Mouse (Mus musculus) gastrocnemius, postnatal 4 days (tissue): ENCODE data around the gene Prdm4. TPM values are rescaled to one million over a fixed set of nuclear protein-coding genes. Genes with fewer than 3 reads are reported as not detected.

Source experiments
- DNase-seq, 2 experiments: peaks; one replicate each; pipeline ENCODE4 v3.0.0; 2021 to 2022; ENCODE audit warnings: low spot score in 2 of 2, mixed read lengths in 2 of 2
- long read RNA-seq, 2 experiments: library from polyadenylated mRNA; stranded (forward); transcript quantifications; one replicate each; pipeline ENCODE4 v2.0.0; 2021
- total RNA-seq, 2 experiments: library from RNA; stranded (reverse); gene quantifications; 2 replicates each; pipeline ENCODE4 v1.2.3; 2021

Prdm4 gene
- total RNA-seq, result 10 to 100 TPM; 17.0 to 19.9 TPM
- long read RNA-seq, experiment 1, transcript Prdm4-201 (12 exons, 3,877 nt), result major isoform, 10 of 29 reads
- long read RNA-seq, experiment 1, transcript Prdm4-207 (12 exons, 3,962 nt), result minor isoform, 5 of 29 reads
- long read RNA-seq, experiment 1, partial matches to known transcripts, result 3 of 29 reads
- long read RNA-seq, experiment 1, other reads (novel, unspliced or antisense), result 11 of 29 reads
- long read RNA-seq, experiment 2, transcript Prdm4-201 (12 exons, 3,877 nt), result major isoform, 11 of 32 reads
- long read RNA-seq, experiment 2, partial matches to known transcripts, result 6 of 32 reads
- long read RNA-seq, experiment 2, other reads (novel, unspliced or antisense), result 13 of 32 reads

GRCm38 (mm10) chr10:85916498-85917309 lies at the start of gene Prdm4:
TSS of gene Prdm4 (minus strand) at chr10:85917142.
- DNase-seq, result peak; percentile 86 to 96

GRCm38 (mm10) chr10:85966476-85966875 lies 49.5 kb upstream of the Prdm4 start:
- no peak for DNase-seq

GRCm38 (mm10) chr10:85964316-85964715 lies 47.4 kb upstream of the Prdm4 start:
- no peak for DNase-seq

GRCm38 (mm10) chr10:85962897-85963296 lies 46.0 kb upstream of the Prdm4 start:
- peak in 1 of 2 experiments; percentile 12 for DNase-seq

- peak; percentile 98 to 99 for DNase-seq
Observed at GRCm38 (mm10) chr10:85957464-85957950, 40.6 kb upstream of the Prdm4 start, which contains the start of gene Rtcb. TSS of gene Rtcb (minus strand) at chr10:85957823.

DNA sequence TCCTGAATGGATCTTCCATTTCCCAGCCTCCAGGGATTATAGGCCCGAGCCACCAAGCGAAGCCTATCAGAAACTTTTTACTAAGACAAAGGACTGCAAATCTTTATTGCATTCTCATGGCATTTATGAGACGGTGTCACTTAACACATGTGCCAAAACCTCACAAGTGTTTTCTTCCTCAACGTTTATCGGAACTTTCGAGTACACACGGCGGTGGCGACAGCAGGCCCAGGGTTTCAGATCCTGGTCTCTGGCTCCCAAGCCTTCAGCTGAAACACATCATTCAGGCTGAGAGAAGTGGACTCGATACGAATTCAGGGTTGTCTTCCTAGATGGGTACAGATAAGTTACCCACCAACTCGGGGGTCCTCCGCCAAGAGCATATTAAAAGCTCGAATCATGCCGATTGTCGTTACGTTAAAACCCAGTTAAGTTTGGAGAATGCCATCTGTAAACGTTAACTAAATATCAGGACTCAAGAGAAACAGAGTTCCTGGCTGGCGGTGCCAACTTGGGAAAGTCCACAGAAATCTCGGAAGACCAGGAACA lies 40.0 kb upstream of the Prdm4 start:
- DNase-seq, result no peak

DNA sequence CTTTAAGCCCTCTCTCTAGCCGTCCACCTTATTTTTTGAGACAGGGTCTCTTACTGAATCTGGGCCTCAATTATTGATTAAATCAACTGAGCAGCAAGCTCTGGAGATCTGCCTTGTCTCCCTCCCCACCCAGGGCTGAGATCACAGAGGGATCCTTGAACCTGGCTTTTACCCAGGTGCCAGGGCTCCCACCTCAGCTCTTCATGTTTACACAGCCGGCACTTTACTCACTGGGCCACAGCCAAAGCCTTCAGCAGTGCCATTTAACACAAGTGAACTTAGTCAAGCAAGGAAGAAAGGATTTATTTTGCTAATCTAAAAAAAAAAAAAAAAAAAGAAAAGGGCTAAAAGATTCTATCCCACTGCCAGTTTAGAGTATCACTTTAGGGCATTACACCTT lies 37.5 kb upstream of the Prdm4 start:
- no peak for DNase-seq

- no peak for DNase-seq
Observed at GRCm38 (mm10) chr10:85953401-85953800, 36.5 kb upstream of the Prdm4 start.

DNA sequence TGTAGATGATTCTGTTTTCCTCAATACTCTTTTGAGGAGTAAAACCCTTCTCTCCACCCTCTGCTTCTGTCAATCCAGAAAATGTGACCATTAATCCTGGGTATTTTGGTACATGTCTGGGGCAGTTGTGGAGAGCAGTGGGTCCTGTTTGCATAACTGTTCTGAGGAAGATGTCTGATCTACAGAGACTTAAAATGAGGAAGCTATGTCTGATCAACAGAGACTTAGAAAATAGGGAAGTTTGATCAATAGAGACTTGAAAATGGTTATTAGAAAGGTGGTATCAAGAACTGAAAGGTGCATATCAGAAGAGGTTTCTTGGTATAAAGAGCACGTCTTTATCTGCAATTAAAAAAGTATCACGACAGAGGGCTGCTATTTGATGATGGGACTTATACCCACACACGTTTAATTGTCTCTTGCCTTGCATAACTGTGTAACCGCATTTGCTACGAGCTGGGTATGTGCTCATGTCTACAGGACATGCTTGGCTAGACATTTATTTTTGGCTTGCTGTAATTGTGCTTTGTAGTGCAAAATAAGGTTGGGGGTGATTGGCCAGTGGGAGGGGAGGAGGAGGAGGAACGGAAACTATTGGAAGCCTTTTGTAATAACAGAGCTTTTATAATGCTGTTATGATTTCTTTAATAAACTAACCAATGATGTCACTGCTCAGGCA lies 35.0 kb upstream of the Prdm4 start:
- DNase-seq, result no peak

DNA sequence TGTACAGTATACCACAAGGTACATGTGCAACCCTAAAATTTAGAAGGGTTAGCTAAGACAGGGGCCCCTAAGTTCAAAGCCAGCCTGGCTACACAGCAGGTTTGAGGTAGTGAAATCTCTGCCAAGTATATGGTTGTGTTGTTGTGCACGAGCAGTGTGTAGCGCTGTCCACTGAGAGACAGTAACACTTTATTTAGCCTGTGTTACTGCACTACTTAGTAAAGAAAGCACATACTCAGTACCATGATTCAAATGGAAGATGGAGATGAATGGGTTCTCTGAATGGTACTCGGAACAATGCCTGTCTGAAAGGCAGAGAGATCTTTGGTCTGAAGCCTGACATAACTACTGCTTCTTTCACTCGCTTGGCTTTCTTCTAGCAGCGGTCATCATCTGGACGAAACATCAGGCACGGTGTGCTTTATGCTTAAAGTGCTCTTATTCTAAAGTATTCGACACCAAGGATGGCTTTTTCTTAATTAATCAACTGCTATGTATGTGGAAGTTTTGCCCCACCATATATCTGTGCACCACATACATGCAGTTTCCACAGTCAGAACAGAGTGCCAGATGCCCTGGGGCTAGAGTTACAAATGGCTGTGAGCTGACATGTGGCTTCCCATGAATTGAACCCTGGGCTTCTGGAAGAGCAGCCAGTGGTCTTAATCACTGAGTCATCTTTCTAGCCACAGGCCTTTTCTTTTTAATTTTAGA lies 31.7 kb upstream of the Prdm4 start:
- no peak for DNase-seq

- DNase-seq, result no peak
Observed at GRCm38 (mm10) chr10:85936280-85936965, 19.5 kb upstream of the Prdm4 start.

DNA sequence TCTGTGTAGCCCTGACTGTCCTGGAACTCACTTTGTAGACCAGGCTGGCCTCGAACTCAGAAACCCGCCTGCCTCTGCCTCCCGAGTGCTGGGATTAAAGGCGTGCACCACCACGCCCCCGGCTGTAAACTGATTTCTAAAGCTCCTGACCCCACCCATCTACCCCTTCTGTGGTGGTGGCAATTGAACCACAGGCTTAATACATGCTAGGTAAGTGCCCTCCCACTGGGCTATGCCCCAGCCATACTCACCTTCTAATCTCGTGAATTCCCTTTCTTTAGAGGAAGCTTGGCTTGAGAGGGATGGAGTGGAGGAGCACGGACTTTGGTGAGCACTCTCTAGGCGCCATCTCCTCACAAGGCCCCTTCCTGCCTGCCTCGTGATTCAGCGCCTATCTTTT lies 13.0 kb upstream of the Prdm4 start:
- no peak for DNase-seq

DNA sequence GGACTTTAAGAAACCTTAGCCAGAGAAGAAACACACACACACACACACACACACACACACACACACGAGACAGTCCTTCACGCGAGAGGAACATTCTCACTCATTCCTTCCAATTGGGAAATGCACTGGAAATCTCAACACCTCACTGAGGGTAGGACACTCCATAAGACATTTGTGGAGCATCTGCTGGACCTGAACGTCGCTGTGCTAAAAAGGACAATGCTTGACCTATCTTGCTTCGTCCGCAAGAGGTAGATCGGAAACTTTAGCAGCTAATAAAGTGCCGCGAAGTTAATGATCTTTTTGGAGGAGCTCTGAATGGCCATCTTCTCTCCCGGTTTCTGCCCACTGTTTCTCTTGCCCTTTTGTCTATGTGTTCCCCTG lies 12.3 kb upstream of the Prdm4 start:
- no peak for DNase-seq

DNA sequence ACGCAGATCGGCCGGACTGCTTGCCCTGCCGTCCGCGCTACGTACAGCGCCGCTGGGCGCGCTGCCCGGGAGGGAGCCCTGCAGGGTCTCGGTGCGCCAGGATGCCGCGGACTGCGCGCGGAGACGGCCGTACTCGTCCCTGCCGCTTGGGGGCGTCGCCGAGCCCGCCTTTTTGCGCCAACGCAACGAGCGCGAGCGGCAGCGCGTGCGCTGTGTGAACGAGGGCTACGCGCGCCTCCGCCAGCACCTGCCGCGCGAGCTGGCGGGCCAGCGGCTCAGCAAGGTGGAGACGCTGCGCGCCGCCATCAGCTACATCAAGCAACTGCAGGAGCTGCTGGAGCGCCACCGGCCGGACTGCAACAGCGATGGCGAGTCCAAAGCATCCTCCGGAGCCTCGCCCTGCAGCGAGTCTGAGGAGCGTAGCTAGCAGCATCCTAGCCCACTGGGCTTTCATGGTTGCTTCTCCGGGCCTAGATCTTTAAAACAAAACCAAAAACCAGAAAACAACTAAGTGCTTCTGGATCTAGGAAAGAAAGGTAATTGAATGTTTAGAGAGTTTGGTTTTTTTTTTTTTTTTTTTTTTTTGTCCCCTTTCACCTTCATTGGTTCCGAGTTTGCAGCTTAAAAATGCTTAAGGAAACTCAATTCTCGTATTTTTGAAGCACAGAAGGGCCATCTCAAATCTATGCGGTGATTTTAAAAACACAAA lies 11.7 kb upstream of the Prdm4 start:
- peak; percentile 19 to 21 for DNase-seq

DNA sequence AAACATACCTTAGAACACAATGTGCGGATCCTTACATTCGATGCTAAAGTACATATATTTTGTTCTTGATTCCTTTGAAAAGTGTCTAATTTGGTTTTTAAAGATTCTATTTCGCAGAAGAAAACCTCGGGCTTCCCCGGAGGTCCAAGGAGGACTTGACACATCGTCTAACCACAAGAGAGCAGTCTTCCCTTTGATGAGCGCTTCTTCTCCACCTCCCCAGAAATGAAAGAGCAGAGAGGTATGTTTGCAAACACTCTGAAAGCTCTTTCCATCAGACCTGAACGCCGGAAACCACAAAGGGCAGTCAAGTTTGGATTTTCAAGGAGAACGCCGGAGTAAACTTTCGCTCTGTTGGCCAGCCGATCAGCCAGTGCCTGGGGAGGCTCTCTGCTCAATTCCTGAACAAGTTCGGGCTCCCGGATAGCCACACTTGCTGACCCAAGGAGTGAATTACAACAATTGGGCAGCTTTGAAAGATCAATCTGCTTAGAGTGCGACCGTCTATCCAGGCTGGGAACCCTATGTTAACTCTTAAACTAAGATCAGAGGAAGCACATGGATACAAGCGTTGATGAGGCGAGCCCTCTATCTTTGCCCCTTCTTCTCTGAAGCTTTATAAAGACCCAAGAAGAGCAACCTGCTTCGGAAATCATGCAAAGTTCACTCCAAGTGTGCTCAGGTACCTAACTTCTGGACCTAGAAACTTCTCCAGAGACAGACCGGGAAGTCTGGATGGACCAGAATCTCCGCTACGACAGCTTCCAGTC lies 10.9 kb upstream of the Prdm4 start, which contains the start of gene Ascl4:
TSS of gene Ascl4 (plus strand) at position 6 of the 770 bp plus-strand sequence.
- DNase-seq, result no peak

DNA sequence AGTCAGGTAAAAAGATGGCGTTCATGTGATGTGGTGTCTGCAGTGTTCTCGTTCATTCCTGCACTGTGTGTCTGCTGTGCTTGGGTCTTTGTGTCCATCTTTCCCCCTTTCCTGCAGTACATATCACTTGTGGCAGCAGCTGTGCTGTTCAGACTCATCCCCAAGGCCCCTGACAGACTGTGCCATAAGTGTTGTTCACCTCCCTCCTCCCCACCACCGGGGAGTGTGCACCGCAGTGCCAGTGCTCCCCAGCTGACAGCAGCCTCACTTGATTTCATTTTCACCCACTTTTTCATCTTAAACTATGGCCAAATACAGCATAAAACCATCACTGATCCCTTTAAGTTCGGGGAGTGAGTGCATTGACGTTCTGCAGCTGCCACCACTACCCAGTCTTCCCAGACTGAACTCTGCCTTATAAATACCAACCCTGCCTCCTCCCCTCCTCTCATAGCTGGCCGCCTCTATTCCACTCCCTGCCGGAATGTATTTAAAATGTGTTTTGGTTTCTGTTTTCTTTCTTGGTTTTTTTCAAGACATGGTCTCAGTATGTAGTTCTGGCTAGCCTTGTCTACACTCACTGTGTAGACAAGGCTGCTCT lies 37.0 kb downstream of the Prdm4 start:
- no peak for DNase-seq

DNA sequence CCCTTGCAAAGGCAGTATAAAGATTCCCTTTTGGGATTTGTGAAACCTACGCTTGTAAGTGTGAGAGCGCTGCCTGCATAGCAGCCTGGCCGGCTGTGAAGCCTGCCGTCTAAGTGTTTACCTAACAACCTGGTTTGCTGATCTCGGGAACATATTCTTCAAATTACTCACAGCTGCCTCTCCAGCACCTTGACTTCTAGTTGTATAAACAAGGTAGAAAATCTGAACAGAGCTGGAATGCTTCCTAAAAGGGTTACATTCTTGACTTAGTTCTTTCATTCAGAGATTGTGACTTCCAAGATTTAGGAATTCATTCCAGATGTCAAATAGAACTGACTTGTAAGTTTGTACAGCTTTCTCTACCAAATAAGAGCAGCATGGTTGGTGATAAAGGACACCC lies 41.1 kb downstream of the Prdm4 start:
- DNase-seq, result no peak

DNA sequence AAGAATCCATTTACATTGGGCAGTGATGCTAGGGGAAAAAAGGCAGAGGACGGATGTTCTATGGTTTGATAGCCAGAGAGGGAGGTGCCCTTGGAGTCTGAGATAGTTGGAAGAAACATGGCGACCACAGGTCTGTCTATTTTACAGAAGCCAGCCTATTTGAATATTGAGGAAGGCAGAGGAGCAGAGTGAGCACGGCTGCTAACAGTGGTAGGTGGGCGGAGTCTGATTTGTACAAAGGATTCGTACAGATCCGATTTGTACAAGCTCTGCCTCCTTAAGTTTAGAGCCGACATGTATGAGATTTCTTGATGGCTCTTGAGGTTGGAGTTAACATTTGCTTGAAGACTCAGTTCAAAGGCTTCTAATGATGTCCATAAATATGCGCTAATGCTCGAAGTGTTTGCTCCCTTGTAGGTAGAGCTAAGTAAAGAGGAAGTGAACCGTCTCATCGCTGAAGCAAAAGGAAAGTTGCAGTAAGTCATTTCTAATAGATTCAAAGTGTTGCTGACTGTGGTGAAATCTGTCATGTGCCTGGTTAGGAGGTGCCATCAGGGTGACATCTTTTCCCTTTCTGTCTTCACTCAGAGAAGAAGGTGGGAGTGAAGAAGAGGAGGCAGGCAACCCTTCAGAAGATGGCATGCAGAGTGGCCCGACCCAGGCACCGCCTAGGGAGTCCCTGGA lies 42.9 kb downstream of the Prdm4 start:
- no peak for DNase-seq
